Mouse (Mus musculus): ENCODE measurements around the gene Fnip2. TPM values are rescaled to one million over a fixed set of nuclear protein-coding genes. Genes with fewer than 3 reads are reported as not detected.

Fnip2 gene
- polyA plus RNA-seq, 1 experiment from 2014 or later: 7.3 TPM

DNA sequence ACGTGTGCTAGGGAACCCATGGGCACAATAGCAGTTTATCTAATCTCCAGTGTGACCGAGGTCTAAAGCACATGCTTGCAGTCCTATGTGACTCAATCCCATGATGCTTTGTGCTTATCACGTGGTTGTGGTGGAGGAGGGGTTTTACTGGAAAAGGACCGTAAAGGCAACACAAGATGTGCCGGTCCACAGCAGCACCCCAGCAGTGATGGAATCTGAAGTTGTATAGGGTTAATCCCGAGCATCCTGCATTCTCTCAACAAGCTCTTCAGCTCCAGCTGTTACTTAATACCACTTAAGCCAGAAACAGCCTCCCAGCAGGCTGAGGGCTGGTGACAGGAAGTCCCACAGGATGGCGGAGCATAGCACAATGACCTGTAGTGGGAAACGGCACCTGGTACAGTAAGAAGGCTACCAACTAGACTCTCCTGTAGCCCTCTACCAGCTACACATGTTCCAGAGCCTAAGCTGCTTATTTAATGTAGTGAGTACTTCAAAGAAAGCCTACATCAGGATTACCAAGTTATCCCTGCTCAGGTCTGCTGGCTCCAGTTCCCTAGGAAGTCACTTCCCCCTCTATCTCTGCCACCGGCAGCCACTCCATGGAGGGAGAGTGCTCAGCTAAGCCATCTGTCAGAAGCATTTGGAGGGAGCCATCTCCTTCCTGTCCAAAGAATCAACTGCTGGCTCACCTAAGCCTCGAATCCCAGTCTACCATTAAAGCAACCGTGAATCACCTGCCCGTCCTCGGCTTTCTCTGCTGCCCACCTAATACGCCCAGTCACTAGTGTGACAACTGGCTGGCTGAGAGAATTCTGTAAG is 51.3 kb downstream of the Fnip2 start:
- whole genome bisulfite sequencing: 69% methylated on average over 14 of the region's 14 CpGs
- Histone ChIP-seq H3K4me3 (replicated peaks) (no peak overlapping the region), H3K9me3 (no peaks in the 10 kb centered on the region), H3K27ac (no peak overlapping the region), H3K27me3 (no peaks in the 10 kb centered on the region), H3K4me2 (no peak overlapping the region), H3K36me3 (replicated peaks) (no peaks in the 10 kb centered on the region), H3K4me1 (peaks cover 34% of the 10 kb centered on the region), H3K9ac (no peak overlapping the region)
- ATAC-seq (ENCODE audit: low FRiP score): no peak; the same call in 1 of the 2 replicates

- H3K4me1 ChIP-seq: peaks cover 24% of the 10 kb centered on the region
- no peak overlapping the region for H3K4me2 ChIP-seq
- no peak overlapping the region for H3K27ac ChIP-seq
- H3K36me3 ChIP-seq (replicated peaks): no peaks in the 10 kb centered on the region
- no peaks in the 10 kb centered on the region for H3K27me3 ChIP-seq
- H3K9me3 ChIP-seq: no peaks in the 10 kb centered on the region
- no peak overlapping the region for H3K4me3 ChIP-seq (replicated peaks)
- no peak for ATAC-seq (ENCODE audit: low FRiP score)
- 95% methylated on average over 2 of the region's 2 CpGs for WGBS
- H3K9ac ChIP-seq: no peak overlapping the region
These were observed 53.3 kb downstream of the Fnip2 start for GRCm38 (mm10) chr3:79514304-79514703.

- WGBS: 67% methylated on average over 2 of the region's 2 CpGs
- no peaks in the 10 kb centered on the region for H3K27me3 ChIP-seq
- ATAC-seq (ENCODE audit: low FRiP score): no peak
- H3K27ac ChIP-seq: no peak overlapping the region
- H3K9ac ChIP-seq: no peak overlapping the region
- H3K4me2 ChIP-seq: no peak overlapping the region
- peaks cover 3% of the 10 kb centered on the region; the same call in 1 of the 2 replicates for H3K4me1 ChIP-seq
- no peak overlapping the region for H3K4me3 ChIP-seq (replicated peaks)
- peaks cover 18% of the 10 kb centered on the region for H3K36me3 ChIP-seq (replicated peaks)
- no peaks in the 10 kb centered on the region for H3K9me3 ChIP-seq
These were observed 66.3 kb downstream of the Fnip2 start for GRCm38 (mm10) chr3:79501166-79501728.

DNA sequence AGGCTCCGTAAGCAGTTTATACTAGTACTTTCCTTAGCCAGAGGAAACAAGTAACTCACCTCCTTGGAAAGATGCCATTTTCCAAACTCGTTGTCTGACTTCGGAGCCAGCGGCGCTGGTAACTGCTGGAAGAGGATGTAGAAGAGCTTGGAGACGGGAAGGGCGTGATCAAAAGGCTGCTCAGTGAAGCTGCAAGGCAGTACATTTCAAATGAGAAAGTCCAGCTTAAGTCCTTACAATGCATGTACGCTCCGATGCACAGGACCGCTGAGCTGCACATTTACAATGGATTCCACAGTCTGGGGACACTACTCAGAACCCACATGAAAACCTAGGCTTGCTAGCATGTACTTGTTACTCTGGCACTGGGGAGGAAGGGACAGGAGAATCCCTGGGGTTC is 67.3 kb downstream of the Fnip2 start:
- ATAC-seq (ENCODE audit: low FRiP score): peak; percentile 81
- Histone ChIP-seq H3K4me2 (no peak overlapping the region), H3K27ac (no peak overlapping the region), H3K9me3 (no peaks in the 10 kb centered on the region), H3K9ac (no peak overlapping the region), H3K27me3 (no peaks in the 10 kb centered on the region), H3K4me3 (replicated peaks) (no peak overlapping the region), H3K36me3 (replicated peaks) (peaks cover 13% of the 10 kb centered on the region), H3K4me1 (peaks cover 3% of the 10 kb centered on the region; the same call in 1 of the 2 replicates)
- 34% methylated on average over 10 of the region's 10 CpGs for WGBS

GRCm38 (mm10) chr3:79496668-79497067 is 70.9 kb downstream of the Fnip2 start:
- Histone ChIP-seq H3K4me2 (no peak overlapping the region), H3K9me3 (no peaks in the 10 kb centered on the region), H3K36me3 (replicated peaks) (peaks cover 28% of the 10 kb centered on the region), H3K9ac (no peak overlapping the region), H3K27ac (no peak overlapping the region), H3K27me3 (no peaks in the 10 kb centered on the region), H3K4me1 (peaks cover 3% of the 10 kb centered on the region; the same call in 1 of the 2 replicates), H3K4me3 (replicated peaks) (no peak overlapping the region)
- WGBS: 86% methylated on average over 6 of the region's 6 CpGs
- no peak for ATAC-seq (ENCODE audit: low FRiP score)

DNA sequence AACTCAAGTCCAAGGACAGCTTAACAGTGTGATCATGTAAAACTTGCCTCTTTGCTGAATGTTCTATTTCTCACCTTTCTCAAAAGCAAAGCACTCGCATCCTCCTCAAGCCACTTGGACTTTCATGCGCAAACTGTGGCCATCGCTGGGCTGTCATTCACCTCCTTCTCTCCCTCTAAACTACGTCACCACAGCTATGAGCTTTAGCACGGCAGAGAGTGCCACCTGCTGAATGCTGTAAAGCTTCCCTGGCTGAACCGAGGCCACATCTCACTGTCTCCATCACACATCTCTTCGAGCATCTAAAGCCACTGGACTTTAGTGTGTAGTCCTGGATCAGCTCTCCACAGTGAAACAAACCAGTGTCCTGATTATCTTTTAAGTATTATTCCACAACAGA is 72.4 kb downstream of the Fnip2 start:
- 78% methylated on average over 7 of the region's 7 CpGs for WGBS
- Histone ChIP-seq H3K4me2 (no peak overlapping the region), H3K9ac (no peak overlapping the region), H3K4me3 (replicated peaks) (no peak overlapping the region), H3K36me3 (replicated peaks) (peaks cover 21% of the 10 kb centered on the region), H3K4me1 (peaks cover 2% of the 10 kb centered on the region; the same call in 1 of the 2 replicates), H3K9me3 (no peaks in the 10 kb centered on the region), H3K27me3 (no peaks in the 10 kb centered on the region), H3K27ac (no peak overlapping the region)
- ATAC-seq (ENCODE audit: low FRiP score): no peak

DNA sequence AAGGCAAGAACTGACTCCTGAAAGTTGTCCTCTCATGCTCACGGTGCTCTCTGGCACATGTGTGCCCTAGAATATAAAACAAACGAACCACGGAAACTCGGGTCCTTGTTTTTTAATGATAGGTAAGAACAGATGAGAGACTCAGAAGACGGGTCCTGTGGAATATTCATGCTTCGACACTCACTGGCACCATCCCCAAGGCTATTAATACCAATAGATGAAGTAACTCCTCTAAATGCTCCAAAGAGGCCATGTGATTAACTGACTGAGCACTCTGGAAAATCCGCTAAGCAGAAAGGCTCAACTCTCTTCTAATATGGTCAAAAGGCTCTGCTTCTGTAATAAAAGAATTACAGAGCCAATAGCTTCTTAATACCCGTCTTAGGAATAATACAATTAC is 73.6 kb downstream of the Fnip2 start:
- Histone ChIP-seq H3K9ac (no peak overlapping the region), H3K4me2 (no peak overlapping the region), H3K9me3 (no peaks in the 10 kb centered on the region), H3K27me3 (no peaks in the 10 kb centered on the region), H3K27ac (no peak overlapping the region), H3K36me3 (replicated peaks) (peaks cover 22% of the 10 kb centered on the region), H3K4me1 (no peaks in the 10 kb centered on the region), H3K4me3 (replicated peaks) (no peak overlapping the region)
- no peak for ATAC-seq (ENCODE audit: low FRiP score)
- WGBS: 88% methylated on average over 8 of the region's 8 CpGs

- no peak for ATAC-seq (ENCODE audit: low FRiP score)
- no peak overlapping the region for H3K4me3 ChIP-seq (replicated peaks)
- peaks cover 32% of the 10 kb centered on the region for H3K36me3 ChIP-seq (replicated peaks)
- H3K4me1 ChIP-seq: no peaks in the 10 kb centered on the region
- no peaks in the 10 kb centered on the region for H3K9me3 ChIP-seq
- H3K4me2 ChIP-seq: no peak overlapping the region
- H3K27me3 ChIP-seq: no peaks in the 10 kb centered on the region
- H3K9ac ChIP-seq: no peak overlapping the region
- 94% methylated on average over 10 of the region's 10 CpGs for WGBS
- no peak overlapping the region for H3K27ac ChIP-seq
These were observed 74.5 kb downstream of the Fnip2 start for GRCm38 (mm10) chr3:79493064-79493463.

GRCm38 (mm10) chr3:79491614-79492013 is 76.0 kb downstream of the Fnip2 start:
- H3K9me3 ChIP-seq: no peaks in the 10 kb centered on the region
- no peaks in the 10 kb centered on the region for H3K4me1 ChIP-seq
- peaks cover 41% of the 10 kb centered on the region for H3K36me3 ChIP-seq (replicated peaks)
- H3K9ac ChIP-seq: no peak overlapping the region
- ATAC-seq (ENCODE audit: low FRiP score): no peak
- H3K27ac ChIP-seq: no peak overlapping the region
- H3K4me2 ChIP-seq: no peak overlapping the region
- no peaks in the 10 kb centered on the region for H3K27me3 ChIP-seq
- H3K4me3 ChIP-seq (replicated peaks): no peak overlapping the region
- 90% methylated on average over 3 of the region's 3 CpGs for WGBS

DNA sequence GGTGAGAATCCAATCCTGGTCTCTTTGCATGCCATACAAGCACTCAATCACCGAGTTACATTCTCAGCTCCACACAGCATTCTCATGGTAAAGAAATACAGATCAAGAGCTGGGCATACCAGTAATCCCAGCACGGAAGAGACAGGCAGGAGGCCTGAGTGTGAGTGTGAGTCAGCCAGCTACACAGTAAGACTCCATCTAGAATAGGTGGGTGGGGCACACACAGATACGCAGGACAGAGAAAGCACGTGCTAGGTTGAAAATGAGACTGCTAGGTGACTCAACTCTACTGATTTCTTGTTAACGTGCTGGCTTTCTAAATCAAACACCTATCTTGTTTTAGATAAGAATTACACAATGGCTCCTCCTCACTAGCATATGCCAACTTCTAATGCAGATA is 77.5 kb downstream of the Fnip2 start:
- Histone ChIP-seq H3K27me3 (no peaks in the 10 kb centered on the region), H3K27ac (no peak overlapping the region), H3K4me2 (no peak overlapping the region), H3K36me3 (replicated peaks) (peaks cover 47% of the 10 kb centered on the region), H3K4me1 (no peaks in the 10 kb centered on the region), H3K4me3 (replicated peaks) (no peak overlapping the region), H3K9ac (no peak overlapping the region), H3K9me3 (no peaks in the 10 kb centered on the region)
- WGBS: 94% methylated on average over 5 of the region's 5 CpGs
- no peak for ATAC-seq (ENCODE audit: low FRiP score)

GRCm38 (mm10) chr3:79488025-79488424 is 79.6 kb downstream of the Fnip2 start:
- ATAC-seq (ENCODE audit: low FRiP score): no peak
- H3K27me3 ChIP-seq: no peaks in the 10 kb centered on the region
- H3K4me2 ChIP-seq: no peak overlapping the region
- H3K9me3 ChIP-seq: no peaks in the 10 kb centered on the region
- H3K4me3 ChIP-seq (replicated peaks): no peak overlapping the region
- no peaks in the 10 kb centered on the region for H3K4me1 ChIP-seq
- H3K27ac ChIP-seq: no peak overlapping the region
- WGBS: 93% methylated on average over 7 of the region's 7 CpGs
- no peak overlapping the region for H3K9ac ChIP-seq
- H3K36me3 ChIP-seq (replicated peaks): peaks cover 54% of the 10 kb centered on the region

DNA sequence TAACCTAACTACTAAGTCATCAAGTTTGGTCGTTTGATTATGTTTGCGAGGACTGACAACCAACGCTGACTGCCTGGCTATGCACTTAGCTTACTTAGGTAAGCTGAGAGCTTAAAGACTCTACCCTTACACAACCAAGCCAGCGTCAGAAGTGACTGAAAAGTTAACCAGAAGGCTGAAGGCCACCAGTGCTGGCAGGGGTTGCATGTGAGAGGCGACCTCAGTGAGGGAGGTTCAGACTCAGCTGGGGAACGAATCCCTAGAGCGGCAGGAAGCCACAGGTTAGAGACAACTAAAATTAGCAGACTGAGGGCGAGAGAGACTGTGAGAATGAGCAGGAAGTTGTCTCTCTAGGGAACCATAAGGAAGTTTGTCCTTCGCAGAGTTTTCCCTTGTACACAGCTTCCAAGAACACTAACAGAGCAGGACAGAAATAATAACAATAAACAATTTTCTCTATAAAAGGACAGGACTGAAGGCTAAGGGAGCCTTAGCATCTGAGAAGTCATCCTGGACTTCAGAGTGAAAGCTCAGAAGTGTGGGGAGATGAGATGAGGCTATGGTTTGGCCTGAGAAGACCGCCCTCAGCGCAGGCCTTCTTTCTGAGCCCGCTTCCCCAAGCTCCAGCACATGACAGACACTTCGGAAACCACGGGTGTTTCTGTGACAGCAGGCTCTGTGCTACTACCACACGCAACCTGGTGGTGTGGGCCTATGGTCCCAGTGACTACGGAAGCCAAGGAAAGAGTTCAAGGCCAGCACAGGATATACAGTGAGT is 83.1 kb downstream of the Fnip2 start:
- Histone ChIP-seq H3K9ac (no peak overlapping the region), H3K9me3 (no peaks in the 10 kb centered on the region), H3K27ac (no peak overlapping the region), H3K4me2 (no peak overlapping the region), H3K27me3 (no peaks in the 10 kb centered on the region), H3K4me3 (replicated peaks) (no peak overlapping the region), H3K36me3 (replicated peaks) (peaks cover 66% of the 10 kb centered on the region), H3K4me1 (no peaks in the 10 kb centered on the region)
- no peak for ATAC-seq (ENCODE audit: low FRiP score)
- 95% methylated on average over 16 of the region's 16 CpGs for WGBS
